Mouse (Mus musculus) C2C12 (cell line): ENCODE results near the gene Taok2. TPM values are rescaled to one million over a fixed set of nuclear protein-coding genes. Genes with fewer than 3 reads are reported as not detected.

Experiments
- H3K27me3 ChIP-seq: one replicate; pipeline ENCODE4 v1.6.1; 2011; ENCODE audit not compliant: control insufficient read depth, insufficient read depth, insufficient read length
- H3K36me3 ChIP-seq: one replicate; pipeline ENCODE4 v1.6.1; 2011; ENCODE audit not compliant: control insufficient read depth, insufficient read depth
- H3K4me3 ChIP-seq: one replicate; pipeline ENCODE4 v1.5.1; 2011; ENCODE audit warnings: mild to moderate bottlenecking, control low read depth; ENCODE audit not compliant: poor library complexity, insufficient read depth, severe bottlenecking
- H3K79me2 ChIP-seq: one replicate; pipeline ENCODE4 v1.6.1; 2011; ENCODE audit not compliant: control insufficient read depth, insufficient read depth
- H3K79me3 ChIP-seq: one replicate; pipeline ENCODE4 v1.6.1; 2011; ENCODE audit warnings: low read depth, control low read depth
- H3ac ChIP-seq: one replicate; pipeline ENCODE3; 2011; ENCODE audit warnings: low read depth; ENCODE audit not compliant: control insufficient read depth, insufficient read length
- CEBPB ChIP-seq: IDR thresholded peaks from one replicate; pipeline ENCODE4 v1.6.1; 2011; ENCODE audit warnings: low read depth, mild to moderate bottlenecking, control low read depth, moderate library complexity
- CTCF ChIP-seq: IDR thresholded peaks from one replicate; pipeline ENCODE4 v1.5.1; 2011; ENCODE audit not compliant: control insufficient read depth, insufficient read depth, insufficient read length
- FOSL1 ChIP-seq: IDR thresholded peaks from one replicate; pipeline ENCODE4 v1.8.0; 2011; ENCODE audit warnings: mild to moderate bottlenecking, low read length; ENCODE audit not compliant: poor library complexity, insufficient read depth, severe bottlenecking
- MAX ChIP-seq: IDR thresholded peaks from one replicate; pipeline ENCODE4 v1.6.1; 2011; ENCODE audit warnings: mild to moderate bottlenecking, control low read depth
- MYOD1 ChIP-seq: IDR thresholded peaks from one replicate; pipeline ENCODE4 v1.6.1; 2011; ENCODE audit warnings: low read depth; ENCODE audit not compliant: control insufficient read depth, insufficient read length
- MYOG ChIP-seq: IDR thresholded peaks from one replicate; pipeline ENCODE4 v1.6.1; 2011; ENCODE audit not compliant: control insufficient read depth, insufficient read length; ENCODE audit errors: extremely low read depth
- USF1 ChIP-seq: IDR thresholded peaks from one replicate; pipeline ENCODE4 v1.6.1; 2011; ENCODE audit warnings: low read depth, mild to moderate bottlenecking, control low read depth, moderate library complexity
- polyA plus RNA-seq: library from polyadenylated mRNA; unstranded; fragments of >200 nt; fragmentation: generic; extraction: Trizol; gene quantifications from one replicate; pipeline ENCODE4 v1.2.1, GENCODE M21; 2012; ENCODE audit warnings: missing spikeins

Taok2 gene
- polyA plus RNA-seq, 1 experiment = 27.9 TPM

GRCm38 (mm10) chr7:126855641-126856040, 28.9 kb downstream of the Taok2 start:
- Histone ChIP-seq H3K27me3 (no peaks in the 10 kb centered on the region), H3ac (no peak overlapping the region), H3K4me3 (no peak overlapping the region), H3K79me3 (peaks cover 12% of the 10 kb centered on the region), H3K79me2 (peaks cover 17% of the 10 kb centered on the region), H3K36me3 (peaks cover 51% of the 10 kb centered on the region)
- TF ChIP-seq CEBPB (no peak), CTCF (no peak), FOSL1 (no peak), MAX (no peak), MYOD1 (no peak), MYOG (no peak), USF1 (no peak)

- H3ac ChIP-seq = no peak overlapping the region
- peaks cover 31% of the 10 kb centered on the region for H3K36me3 ChIP-seq
- H3K4me3 ChIP-seq = no peak overlapping the region
- H3K79me3 ChIP-seq = no peaks in the 10 kb centered on the region
- H3K27me3 ChIP-seq = peaks cover 7% of the 10 kb centered on the region
- no peak for TF ChIP-seq MYOD1
- no peak for TF ChIP-seq CTCF
- TF ChIP-seq CEBPB = no peak
- no peak for TF ChIP-seq USF1
- no peak for TF ChIP-seq MAX
- no peak for TF ChIP-seq FOSL1
- TF ChIP-seq MYOG = no peak
- no peaks in the 10 kb centered on the region for H3K79me2 ChIP-seq
Measured at GRCm38 (mm10) chr7:126853454-126853853, 31.0 kb downstream of the Taok2 start.

GRCm38 (mm10) chr7:126851192-126851591, 33.3 kb downstream of the Taok2 start:
- Histone ChIP-seq H3K36me3 (peaks cover 11% of the 10 kb centered on the region), H3ac (no peak overlapping the region), H3K4me3 (no peak overlapping the region), H3K27me3 (peaks cover 28% of the 10 kb centered on the region), H3K79me2 (no peaks in the 10 kb centered on the region), H3K79me3 (no peaks in the 10 kb centered on the region)
- TF ChIP-seq USF1 = no peak
- TF ChIP-seq MAX = no peak
- no peak for TF ChIP-seq CEBPB
- no peak for TF ChIP-seq MYOG
- TF ChIP-seq MYOD1 = no peak
- TF ChIP-seq CTCF = no peak
- no peak for TF ChIP-seq FOSL1

- Histone ChIP-seq H3K36me3 (peaks cover 10% of the 10 kb centered on the region), H3ac (no peak overlapping the region), H3K27me3 (peaks cover 33% of the 10 kb centered on the region), H3K4me3 (no peak overlapping the region), H3K79me2 (no peaks in the 10 kb centered on the region), H3K79me3 (no peaks in the 10 kb centered on the region)
- TF ChIP-seq FOSL1 (no peak), MYOG (no peak), CEBPB (no peak), USF1 (no peak), MAX (no peak), MYOD1 (no peak), CTCF (no peak)
Measured at GRCm38 (mm10) chr7:126850161-126850560, 34.3 kb downstream of the Taok2 start.

GRCm38 (mm10) chr7:126848794-126849193, 35.7 kb downstream of the Taok2 start:
- H3ac ChIP-seq = no peak overlapping the region
- peaks cover 6% of the 10 kb centered on the region for H3K36me3 ChIP-seq
- H3K79me2 ChIP-seq = no peaks in the 10 kb centered on the region
- no peaks in the 10 kb centered on the region for H3K79me3 ChIP-seq
- no peak overlapping the region for H3K4me3 ChIP-seq
- H3K27me3 ChIP-seq = peaks cover 38% of the 10 kb centered on the region
- TF ChIP-seq FOSL1 = no peak
- no peak for TF ChIP-seq MYOG
- TF ChIP-seq USF1 = no peak
- no peak for TF ChIP-seq MAX
- no peak for TF ChIP-seq CTCF
- TF ChIP-seq CEBPB = no peak
